Mouse (Mus musculus) intestine, embryonic 14.5 days (tissue): ENCODE measurements at regions not wholly inside any gene's neighbourhood (a gene's known extent, or its start where the extent isn't known, plus 50 kb on each side); places are given as distances from the start of the nearest gene placed in this dataset.
A peak's percentile ranks its signal among the peaks of the same experiment; 100 is the strongest.

Experiments
- ATAC-seq: fragments of 200-750 bp; cut with Nextera tagmentation; replicated peaks from 2 replicates; pipeline ENCODE4 v1.8.0; 2017; ENCODE audit warnings: low read depth, moderate number of reproducible peaks, moderate TSS enrichment, moderate library complexity; ENCODE audit not compliant: low FRiP score, low TSS enrichment
- DNase-seq: peaks from one replicate; pipeline ENCODE4 v3.0.0-alpha.2; 2018; ENCODE audit warnings: low spot score
- H3K27ac ChIP-seq: fragments of 300-500 bp; sonication (generic); 2 replicates; pipeline ENCODE4 v1.5.1; 2014; ENCODE audit warnings: low read depth, mild to moderate bottlenecking, control low read depth
- H3K27me3 ChIP-seq: fragments of 300-500 bp; sonication (generic); replicated peaks from 2 replicates; pipeline ENCODE4 v1.6.1; 2014; ENCODE audit warnings: low read length, control low read depth; ENCODE audit not compliant: control insufficient read depth, insufficient read depth
- H3K36me3 ChIP-seq: fragments of 300-500 bp; sonication (generic); 2 replicates; pipeline ENCODE4 v1.6.1; 2014; ENCODE audit warnings: low read length, control low read depth; ENCODE audit not compliant: control insufficient read depth, insufficient read depth
- H3K4me1 ChIP-seq: fragments of 300-500 bp; sonication (generic); replicated peaks from 2 replicates; pipeline ENCODE4 v1.6.1; 2014; ENCODE audit warnings: low read length, control low read depth, mixed read lengths; ENCODE audit not compliant: control insufficient read depth, insufficient read depth
- H3K4me2 ChIP-seq: fragments of 300-500 bp; sonication (generic); 2 replicates; pipeline ENCODE4 v1.6.1; 2014; ENCODE audit warnings: low read length
- H3K4me3 ChIP-seq: fragments of 300-500 bp; sonication (generic); 2 replicates; pipeline ENCODE4 v1.5.1; 2014; ENCODE audit warnings: low read depth, low read length, control low read depth, mixed read lengths
- H3K9ac ChIP-seq: fragments of 300-500 bp; sonication (generic); 2 replicates; pipeline ENCODE4 v1.6.1; 2014; ENCODE audit warnings: mild to moderate bottlenecking, low read length
- H3K9me3 ChIP-seq: fragments of 300-500 bp; sonication (generic); 2 replicates; pipeline ENCODE4 v1.6.1; 2016; ENCODE audit warnings: low read length, control low read depth; ENCODE audit not compliant: control insufficient read depth
- WGBS: fragments of 180-500 bp; shearing (Covaris S2); extraction: QIAGEN DNeasy Blood & Tissue Kit; methylation state at CpG from one replicate; pipeline ENCODE4 v1.1.7; 2014; 5-methylcytosine and 5-hydroxymethylcytosine counted together

DNA sequence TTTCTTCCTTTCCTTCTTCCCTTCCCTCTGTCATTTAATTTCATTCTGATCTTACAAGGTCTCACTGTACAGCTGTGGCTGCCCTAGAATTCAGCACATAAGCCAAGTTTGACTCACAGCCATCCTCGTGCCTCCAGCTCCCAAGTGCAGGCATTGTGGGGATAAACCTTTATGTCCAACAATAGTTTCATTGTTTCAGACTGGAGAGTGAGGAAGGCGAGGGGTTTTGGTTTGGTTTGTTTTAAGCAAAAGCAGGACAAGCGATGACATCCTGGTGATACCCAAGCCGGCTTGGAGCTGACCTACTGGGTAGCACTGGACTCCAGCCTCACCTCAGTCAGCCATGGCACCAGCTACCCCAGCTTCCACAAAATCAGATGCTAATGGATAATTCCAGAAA, 1603.5 kb upstream of the Gulo start:
- H3K36me3 ChIP-seq = no peaks in the 10 kb centered on the region
- H3K4me2 ChIP-seq = no peak overlapping the region
- H3K4me1 ChIP-seq = peaks cover 23% of the 10 kb centered on the region; the same call in 1 of the 2 replicates
- H3K4me3 ChIP-seq = no peak overlapping the region
- H3K9me3 ChIP-seq = no peaks in the 10 kb centered on the region
- no peak overlapping the region for H3K27ac ChIP-seq
- no peak overlapping the region for H3K9ac ChIP-seq
- DNase-seq = no peak
- WGBS = 70% methylated on average over 4 of the region's 4 CpGs
- no peak for ATAC-seq
- peaks cover 7% of the 10 kb centered on the region; the same call in 1 of the 2 replicates for H3K27me3 ChIP-seq

DNA sequence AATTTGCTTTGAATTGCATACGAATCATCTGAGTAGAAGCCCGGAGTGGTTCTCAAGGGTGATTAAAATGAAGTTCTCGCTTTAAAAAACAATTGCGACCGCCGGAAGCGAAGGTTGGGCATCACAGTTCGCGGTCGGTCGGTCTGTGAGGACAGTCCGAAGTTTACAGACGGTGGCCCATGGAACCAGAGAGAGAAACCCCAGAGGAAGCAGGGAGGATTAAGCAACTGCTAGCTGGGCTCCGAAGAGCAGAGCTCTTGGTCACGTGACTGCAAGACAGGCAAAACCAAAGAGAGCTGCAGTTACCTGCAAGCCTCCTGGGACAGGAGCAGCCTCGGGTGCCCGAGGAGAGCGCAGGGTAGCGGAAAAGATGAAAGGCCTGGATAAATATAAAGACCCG, 1599.3 kb upstream of the Gulo start:
- Histone ChIP-seq H3K27me3 (peaks cover 7% of the 10 kb centered on the region; the same call in 1 of the 2 replicates), H3K4me3 (peak overlapping the region; percentile 11; the same call in 1 of the 2 replicates), H3K4me1 (peaks cover 21% of the 10 kb centered on the region; the same call in 1 of the 2 replicates), H3K27ac (peak overlapping the region; percentile 6; the same call in 1 of the 2 replicates), H3K4me2 (peak overlapping the region; percentile 43), H3K9me3 (no peaks in the 10 kb centered on the region), H3K36me3 (no peaks in the 10 kb centered on the region), H3K9ac (no peak overlapping the region)
- 21% methylated on average over 20 of the region's 20 CpGs for WGBS
- ATAC-seq = 0 out of 2 replicates have a peak, but pooled peaks have one; percentile 62
- peak; percentile 66 for DNase-seq

DNA sequence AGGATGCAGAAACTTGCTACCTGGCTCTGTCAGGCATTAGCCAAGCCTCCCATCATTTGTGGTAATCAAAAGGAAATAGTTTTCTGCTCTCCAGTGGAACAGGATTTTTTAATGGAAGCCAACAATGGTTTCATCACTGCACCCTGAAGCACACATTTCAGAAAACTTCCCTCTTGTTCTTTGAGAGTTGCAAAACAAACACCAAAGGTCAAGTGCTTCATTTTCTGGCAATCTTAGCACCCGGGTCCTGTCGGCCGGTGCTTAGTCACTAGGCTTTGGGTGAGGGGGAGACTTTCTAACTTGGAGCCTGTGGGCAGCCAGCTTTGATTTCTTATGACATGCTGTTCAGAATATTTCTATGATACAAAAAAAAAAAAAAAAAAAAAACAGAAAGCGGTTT, 1594.0 kb upstream of the Gulo start:
- Histone ChIP-seq H3K4me2 (no peak overlapping the region), H3K4me3 (no peak overlapping the region), H3K27me3 (no peaks in the 10 kb centered on the region), H3K9ac (no peak overlapping the region), H3K27ac (no peak overlapping the region), H3K36me3 (no peaks in the 10 kb centered on the region), H3K4me1 (0 out of 2 replicates have a peak, but pooled peaks cover under 1% of the 10 kb centered on the region), H3K9me3 (no peaks in the 10 kb centered on the region)
- no peak for DNase-seq
- no peak for ATAC-seq
- WGBS = 65% methylated on average over 4 of the region's 4 CpGs

DNA sequence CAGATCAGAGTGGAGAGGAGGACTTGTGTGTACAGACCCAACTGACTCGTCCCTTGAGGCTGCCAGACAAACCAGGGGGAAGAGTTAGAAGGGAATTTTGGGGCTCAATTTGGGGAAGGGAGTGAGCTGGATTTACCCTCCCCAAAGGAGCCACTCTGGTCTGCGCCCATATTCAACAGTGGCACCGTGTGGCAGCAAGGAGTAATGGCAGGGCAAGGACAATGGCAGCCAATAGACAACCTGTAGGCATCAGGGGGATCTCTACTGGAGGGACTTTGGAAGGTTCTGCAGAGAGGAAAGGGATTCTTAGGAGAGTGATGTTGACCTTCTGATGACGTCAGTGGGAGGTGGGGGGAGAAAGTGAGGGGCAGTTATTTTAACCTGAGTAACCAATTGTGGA, 1590.7 kb upstream of the Gulo start:
- no peaks in the 10 kb centered on the region for H3K27me3 ChIP-seq
- no peaks in the 10 kb centered on the region for H3K9me3 ChIP-seq
- no peak overlapping the region for H3K4me2 ChIP-seq
- ATAC-seq (no peak), DNase-seq (no peak)
- H3K27ac ChIP-seq = no peak overlapping the region
- no peak overlapping the region for H3K4me3 ChIP-seq
- H3K4me1 ChIP-seq = no peaks in the 10 kb centered on the region
- H3K36me3 ChIP-seq = no peaks in the 10 kb centered on the region
- no peak overlapping the region for H3K9ac ChIP-seq
- 30% methylated on average over 4 of the region's 4 CpGs for WGBS

DNA sequence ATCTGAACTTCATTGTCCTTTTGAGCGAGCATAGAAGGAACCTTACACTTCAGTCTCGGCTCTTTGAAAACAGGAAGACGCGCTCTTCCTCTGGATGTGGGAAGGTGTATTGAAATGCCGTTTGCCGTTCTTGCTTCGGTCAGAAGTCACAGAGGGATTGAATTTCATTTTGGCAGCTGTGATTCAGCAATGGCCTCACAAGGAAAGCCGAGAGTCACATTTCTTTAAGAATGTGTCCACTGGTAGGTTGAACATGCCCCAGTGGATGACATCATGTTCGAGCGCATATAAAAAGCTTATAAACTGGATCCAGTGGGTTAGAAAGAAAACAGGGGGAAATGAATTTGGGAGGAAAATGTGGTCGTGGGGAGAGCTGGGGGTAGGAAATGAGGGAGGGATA, 1579.6 kb upstream of the Gulo start:
- Histone ChIP-seq H3K4me3 (no peak overlapping the region), H3K9me3 (no peaks in the 10 kb centered on the region), H3K27ac (no peak overlapping the region), H3K4me2 (no peak overlapping the region), H3K4me1 (no peaks in the 10 kb centered on the region), H3K36me3 (no peaks in the 10 kb centered on the region), H3K9ac (no peak overlapping the region), H3K27me3 (no peaks in the 10 kb centered on the region)
- DNase-seq (no peak), ATAC-seq (no peak)
- 87% methylated on average over 11 of the region's 11 CpGs for WGBS

DNA sequence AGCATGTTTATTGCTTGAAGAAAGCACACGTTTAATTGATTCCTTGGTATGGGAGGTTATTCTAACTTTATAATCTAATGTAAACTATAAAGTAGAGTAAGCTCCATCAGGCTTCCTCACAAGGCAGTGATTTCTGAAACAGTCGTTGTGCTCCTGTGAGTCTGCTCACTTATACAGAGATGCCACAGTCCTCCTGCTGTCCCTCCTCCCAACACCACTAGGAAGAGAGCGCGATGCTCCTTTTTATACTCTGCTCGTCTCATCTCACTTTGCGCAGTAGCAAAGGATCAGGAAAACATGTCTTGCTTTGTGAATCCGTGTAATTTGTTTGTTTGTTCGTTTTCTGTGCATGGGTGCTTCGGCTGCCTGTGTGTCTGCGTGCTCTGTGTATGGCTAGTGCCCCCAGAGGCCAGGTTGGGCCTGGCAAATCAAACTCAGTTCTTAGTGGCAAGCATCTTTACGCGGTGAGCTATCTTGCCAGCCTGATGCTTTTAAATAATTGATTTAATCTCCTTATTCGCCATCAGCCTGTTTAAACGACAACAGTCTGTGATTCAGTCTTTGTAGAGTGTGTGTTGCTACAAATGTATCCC, 1575.5 kb upstream of the Gulo start:
- H3K9me3 ChIP-seq = no peaks in the 10 kb centered on the region
- H3K36me3 ChIP-seq = no peaks in the 10 kb centered on the region
- no peak overlapping the region for H3K4me2 ChIP-seq
- WGBS = 56% methylated on average over 14 of the region's 14 CpGs
- H3K27ac ChIP-seq = no peak overlapping the region
- DNase-seq (no peak), ATAC-seq (no peak)
- H3K27me3 ChIP-seq = no peaks in the 10 kb centered on the region
- no peaks in the 10 kb centered on the region for H3K4me1 ChIP-seq
- H3K9ac ChIP-seq = no peak overlapping the region
- H3K4me3 ChIP-seq = no peak overlapping the region

DNA sequence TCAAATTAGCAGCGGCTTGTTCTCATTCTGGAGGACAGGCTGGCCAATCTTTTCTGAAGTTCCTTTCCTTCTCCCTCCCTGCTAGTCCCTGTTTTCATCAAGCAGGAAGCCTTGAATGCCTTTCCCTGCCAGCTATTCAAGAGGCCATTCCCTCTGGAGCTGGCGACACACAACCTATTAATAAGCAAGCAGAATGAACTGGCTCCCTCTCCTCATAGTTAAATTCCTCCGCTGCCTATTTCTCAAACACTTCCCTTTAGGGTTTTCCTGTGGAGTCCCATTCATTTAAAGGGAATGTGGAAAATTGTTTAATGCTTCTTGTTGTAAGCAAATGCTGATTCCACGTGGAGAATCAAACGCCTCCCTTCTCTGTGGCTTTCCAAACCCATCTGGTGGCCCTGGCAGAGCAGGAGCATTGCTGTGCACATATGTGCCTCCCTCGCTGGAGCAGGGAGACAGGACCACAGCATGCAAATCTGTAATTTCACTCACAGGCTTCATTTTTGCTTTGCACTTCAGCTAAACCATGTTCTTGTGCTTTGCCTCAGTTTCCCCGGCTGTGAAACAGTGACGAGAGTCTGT, 1573.3 kb upstream of the Gulo start:
- Histone ChIP-seq H3K36me3 (no peaks in the 10 kb centered on the region), H3K4me1 (no peaks in the 10 kb centered on the region), H3K9me3 (no peaks in the 10 kb centered on the region), H3K4me3 (no peak overlapping the region), H3K27me3 (no peaks in the 10 kb centered on the region), H3K27ac (no peak overlapping the region), H3K9ac (no peak overlapping the region), H3K4me2 (no peak overlapping the region)
- no peak for DNase-seq
- no peak for ATAC-seq
- WGBS = 74% methylated on average over 8 of the region's 8 CpGs

DNA sequence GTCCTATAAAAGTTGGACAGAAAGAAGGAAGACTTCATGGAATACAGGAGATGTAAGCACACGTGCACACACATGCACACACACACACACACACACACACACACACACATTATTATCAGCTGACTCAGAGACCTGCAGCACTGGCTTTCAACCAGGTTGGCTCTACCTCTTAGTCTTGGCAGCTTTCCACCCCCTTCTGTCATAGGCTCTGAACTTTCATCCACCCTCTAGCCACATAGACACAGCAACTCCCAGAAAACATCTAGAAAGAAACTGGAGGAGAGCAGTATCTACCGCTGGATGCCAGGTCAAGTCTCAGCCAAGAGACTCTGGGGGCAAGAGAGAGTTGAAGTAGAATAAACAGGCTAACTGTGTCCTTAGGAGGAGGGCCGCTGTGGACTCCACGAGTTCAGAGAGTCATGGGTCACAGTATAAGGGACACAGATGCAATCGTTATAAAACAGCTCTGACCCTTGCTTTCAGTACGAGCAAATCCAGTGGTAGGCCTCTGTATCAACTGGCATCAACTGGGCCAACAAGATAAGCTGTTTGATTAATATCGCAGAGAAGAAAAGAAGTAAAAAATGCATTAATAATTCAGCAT, 1565.4 kb upstream of the Gulo start:
- DNase-seq (no peak), ATAC-seq (no peak)
- Histone ChIP-seq H3K4me1 (0 out of 2 replicates have a peak, but pooled peaks cover 3% of the 10 kb centered on the region), H3K27me3 (no peaks in the 10 kb centered on the region), H3K4me2 (no peak overlapping the region), H3K36me3 (no peaks in the 10 kb centered on the region), H3K9ac (no peak overlapping the region), H3K27ac (no peak overlapping the region), H3K4me3 (no peak overlapping the region), H3K9me3 (no peaks in the 10 kb centered on the region)
- 74% methylated on average over 7 of the region's 7 CpGs for WGBS
